Mouse (Mus musculus): ENCODE results near the gene Klrg1. TPM values are rescaled to one million over a fixed set of nuclear protein-coding genes. Genes with fewer than 3 reads are reported as not detected.

The Klrg1 gene
- polyA plus RNA-seq, 1 experiment from 2014 or later, result 0.14 TPM

DNA sequence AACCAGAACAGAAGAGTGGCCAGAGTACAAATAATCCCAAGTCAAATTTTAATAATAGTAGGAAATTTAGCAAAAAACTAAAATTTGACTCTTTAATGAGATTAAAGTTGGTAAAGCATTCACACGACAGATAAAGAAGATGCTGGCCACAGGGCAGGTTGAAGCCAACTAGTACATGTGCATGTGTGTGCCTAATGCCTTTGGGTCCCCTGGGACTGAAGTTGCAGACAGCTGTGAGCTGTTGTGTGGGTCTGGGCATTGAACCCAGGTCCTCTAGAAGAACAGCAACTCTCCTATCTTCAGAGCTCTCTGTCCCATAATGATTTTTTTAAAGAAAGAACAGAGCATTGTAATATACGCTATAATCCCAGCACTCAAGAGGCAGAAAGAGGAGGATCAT, 8.6 kb upstream of the Klrg1 start:
- Histone ChIP-seq H3K4me3 (no peak overlapping the region), H3K9ac (no peak overlapping the region), H3K36me3 (no peaks in the 10 kb centered on the region), H3K27me3 (no peaks in the 10 kb centered on the region), H3K27ac (no peak overlapping the region), H3K4me1 (no peaks in the 10 kb centered on the region; the same call in 1 of the 2 replicates), H3K4me2 (replicated peaks) (no peak overlapping the region), H3K9me3 (replicated peaks) (no peaks in the 10 kb centered on the region)
- 88% methylated on average over 2 of the region's 2 CpGs for WGBS
- ATAC-seq (ENCODE audit: low FRiP score), result no peak

GRCm38 (mm10) chr6:122290253-122290652, 7.6 kb upstream of the Klrg1 start:
- Histone ChIP-seq H3K9me3 (replicated peaks) (no peaks in the 10 kb centered on the region), H3K4me2 (replicated peaks) (no peak overlapping the region), H3K36me3 (no peaks in the 10 kb centered on the region), H3K27ac (no peak overlapping the region), H3K9ac (no peak overlapping the region), H3K27me3 (no peaks in the 10 kb centered on the region), H3K4me3 (no peak overlapping the region), H3K4me1 (no peaks in the 10 kb centered on the region)
- no peak for ATAC-seq (ENCODE audit: low FRiP score)
- WGBS, result 56% methylated on average over 3 of the region's 3 CpGs

DNA sequence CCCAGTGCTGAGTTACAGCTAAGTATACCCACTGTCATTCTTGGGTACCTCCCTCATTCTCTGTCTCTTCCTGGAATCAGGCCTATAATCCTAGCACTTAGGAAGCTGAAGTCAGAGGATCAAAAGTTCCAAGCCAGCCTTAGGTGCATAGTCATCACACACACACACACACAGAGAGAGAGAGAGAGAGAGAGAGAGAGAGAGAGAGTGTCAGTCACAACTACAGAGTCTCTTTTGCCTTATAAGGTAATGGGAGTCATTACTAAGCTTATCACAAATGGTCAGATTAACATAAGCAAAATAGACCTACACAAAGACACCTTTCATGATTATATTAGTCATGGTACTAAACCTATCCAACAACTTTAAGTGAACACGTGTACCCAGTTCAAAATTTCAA, 6.6 kb upstream of the Klrg1 start:
- H3K4me3 ChIP-seq, result no peak overlapping the region
- H3K4me1 ChIP-seq, result no peaks in the 10 kb centered on the region
- no peaks in the 10 kb centered on the region for H3K9me3 ChIP-seq (replicated peaks)
- ATAC-seq (ENCODE audit: low FRiP score), result no peak
- no peaks in the 10 kb centered on the region for H3K27me3 ChIP-seq
- no peaks in the 10 kb centered on the region for H3K36me3 ChIP-seq
- H3K9ac ChIP-seq, result no peak overlapping the region
- 76% methylated on average over 1 of the region's 1 CpGs for WGBS
- H3K27ac ChIP-seq, result no peak overlapping the region
- H3K4me2 ChIP-seq (replicated peaks), result no peak overlapping the region

DNA sequence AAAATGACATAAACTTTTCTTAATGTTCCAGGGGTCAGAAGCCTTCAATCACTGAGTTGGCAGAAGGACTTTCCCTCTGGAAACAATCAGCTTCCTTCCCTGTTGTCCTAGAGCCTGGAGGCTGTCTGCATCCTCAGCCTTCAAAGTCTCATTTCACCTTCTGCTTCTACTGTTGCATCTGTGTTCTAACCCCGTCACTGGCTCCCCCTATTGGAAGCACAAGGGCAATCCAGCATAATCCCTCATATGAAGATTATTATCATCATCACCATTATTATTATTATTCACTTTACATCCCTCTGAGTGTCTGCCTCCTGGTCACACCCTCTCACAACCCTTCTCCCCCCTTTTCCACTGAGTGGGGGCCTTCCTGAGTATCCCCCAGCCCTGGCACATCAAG, 5.6 kb upstream of the Klrg1 start:
- no peak overlapping the region for H3K4me3 ChIP-seq
- no peaks in the 10 kb centered on the region for H3K4me1 ChIP-seq
- no peaks in the 10 kb centered on the region for H3K27me3 ChIP-seq
- no peak for ATAC-seq (ENCODE audit: low FRiP score)
- H3K9me3 ChIP-seq (replicated peaks), result no peaks in the 10 kb centered on the region
- no peak overlapping the region for H3K9ac ChIP-seq
- H3K36me3 ChIP-seq, result no peaks in the 10 kb centered on the region
- H3K27ac ChIP-seq, result no peak overlapping the region
- 50% methylated on average over 1 of the region's 1 CpGs for WGBS
- no peak overlapping the region for H3K4me2 ChIP-seq (replicated peaks)

DNA sequence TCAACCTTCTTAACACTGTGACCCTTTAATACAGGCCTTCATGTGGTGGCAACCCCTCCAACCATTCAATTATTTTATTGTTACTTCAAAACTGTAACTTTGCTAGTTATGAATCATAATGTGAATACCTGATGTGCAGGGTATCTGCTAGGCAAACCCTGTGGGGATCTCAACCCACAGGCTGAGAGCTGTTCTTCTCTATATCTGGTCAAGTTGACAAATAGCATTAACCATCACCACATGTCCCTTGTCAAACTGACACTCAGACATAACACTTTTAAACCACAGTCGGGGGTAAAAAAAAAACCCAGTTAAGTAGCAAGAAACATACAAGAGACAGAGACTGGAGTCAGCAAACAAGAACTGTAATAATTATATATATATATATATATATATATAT, 2.1 kb upstream of the Klrg1 start:
- Histone ChIP-seq H3K4me2 (replicated peaks) (no peak overlapping the region), H3K27ac (no peak overlapping the region), H3K4me1 (no peaks in the 10 kb centered on the region), H3K9ac (no peak overlapping the region), H3K4me3 (no peak overlapping the region), H3K36me3 (no peaks in the 10 kb centered on the region), H3K9me3 (replicated peaks) (no peaks in the 10 kb centered on the region), H3K27me3 (no peaks in the 10 kb centered on the region)
- no peak for ATAC-seq (ENCODE audit: low FRiP score)
- WGBS, result 73% methylated on average over 1 of the region's 1 CpGs

- Histone ChIP-seq H3K27me3 (no peaks in the 10 kb centered on the region), H3K4me1 (no peaks in the 10 kb centered on the region), H3K36me3 (no peaks in the 10 kb centered on the region), H3K4me2 (replicated peaks) (no peak overlapping the region), H3K9ac (no peak overlapping the region), H3K27ac (no peak overlapping the region), H3K4me3 (no peak overlapping the region), H3K9me3 (replicated peaks) (no peaks in the 10 kb centered on the region)
- no peak for ATAC-seq (ENCODE audit: low FRiP score)
- WGBS, result 85% methylated on average over 4 of the region's 4 CpGs
These were observed 1.6 kb upstream of the Klrg1 start for GRCm38 (mm10) chr6:122284304-122284703.

GRCm38 (mm10) chr6:122283429-122283828, 747 bp upstream of the Klrg1 start:
- 78% methylated on average over 2 of the region's 2 CpGs for WGBS
- H3K9ac ChIP-seq, result no peak overlapping the region

GRCm38 (mm10) chr6:122276565-122276964, 6.1 kb downstream of the Klrg1 start:
- Histone ChIP-seq H3K4me1 (no peaks in the 10 kb centered on the region), H3K27me3 (no peaks in the 10 kb centered on the region), H3K4me2 (replicated peaks) (no peak overlapping the region), H3K4me3 (no peak overlapping the region), H3K36me3 (no peaks in the 10 kb centered on the region), H3K9me3 (replicated peaks) (no peaks in the 10 kb centered on the region), H3K27ac (no peak overlapping the region), H3K9ac (no peak overlapping the region)
- WGBS, result 91% methylated on average over 7 of the region's 7 CpGs
- ATAC-seq (ENCODE audit: low FRiP score), result no peak

More at GRCm38 (mm10) chr6:122283429-122283828, 747 bp upstream of the Klrg1 start:
- ATAC-seq (ENCODE audit: low FRiP score), result no peak
- H3K4me1 ChIP-seq, result no peaks in the 10 kb centered on the region
- H3K4me3 ChIP-seq, result no peak overlapping the region
- no peaks in the 10 kb centered on the region for H3K27me3 ChIP-seq
- H3K36me3 ChIP-seq, result no peaks in the 10 kb centered on the region
- H3K4me2 ChIP-seq (replicated peaks), result no peak overlapping the region
- no peaks in the 10 kb centered on the region for H3K9me3 ChIP-seq (replicated peaks)
- H3K27ac ChIP-seq, result no peak overlapping the region

DNA sequence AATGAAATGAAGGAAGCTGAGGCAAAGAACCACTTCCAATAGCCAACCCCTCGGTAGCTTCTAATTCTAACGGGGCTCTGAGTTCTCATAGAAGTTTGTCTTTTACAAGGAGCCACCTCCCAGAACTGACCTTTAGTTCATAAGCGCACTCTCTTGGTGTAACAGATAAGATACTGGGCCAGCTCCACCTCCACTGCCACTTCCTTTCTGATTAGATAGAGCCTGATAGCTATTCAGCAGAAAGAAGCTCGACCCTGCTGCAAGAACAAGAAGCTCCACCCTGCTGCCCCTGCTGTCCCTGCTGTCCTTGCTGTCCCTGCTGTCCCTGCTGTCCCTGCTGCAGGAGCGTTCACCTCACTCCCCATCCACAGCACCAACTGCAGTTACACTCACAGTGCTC, 8.1 kb downstream of the Klrg1 start:
- no peak overlapping the region for H3K9ac ChIP-seq
- no peak for ATAC-seq (ENCODE audit: low FRiP score)
- H3K27me3 ChIP-seq, result no peaks in the 10 kb centered on the region
- WGBS, result 68% methylated on average over 5 of the region's 5 CpGs
- H3K9me3 ChIP-seq (replicated peaks), result no peaks in the 10 kb centered on the region
- H3K4me3 ChIP-seq, result no peak overlapping the region
- H3K4me1 ChIP-seq, result no peaks in the 10 kb centered on the region
- H3K4me2 ChIP-seq (replicated peaks), result no peak overlapping the region
- no peak overlapping the region for H3K27ac ChIP-seq
- no peaks in the 10 kb centered on the region for H3K36me3 ChIP-seq

DNA sequence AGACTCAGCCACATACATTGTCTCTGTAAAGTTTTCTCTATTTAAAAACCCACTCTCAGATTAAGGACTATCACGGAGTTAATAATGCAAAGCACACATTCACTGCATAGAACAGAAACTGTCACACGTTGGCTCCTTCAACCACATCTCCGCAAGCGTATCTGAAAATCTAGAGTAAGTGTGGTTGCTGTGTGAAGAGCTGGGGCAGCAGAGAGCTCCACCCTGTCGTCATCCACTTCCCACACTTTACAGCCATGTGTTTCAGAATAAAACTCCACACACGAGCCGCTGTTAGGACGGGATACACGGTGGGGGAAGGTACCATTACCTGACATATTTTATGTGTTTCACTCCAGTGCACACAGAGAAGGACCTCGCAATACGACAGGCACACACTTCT, 12.5 kb downstream of the Klrg1 start:
- H3K4me2 ChIP-seq (replicated peaks), result no peak overlapping the region
- no peak overlapping the region for H3K4me3 ChIP-seq
- H3K27ac ChIP-seq, result no peak overlapping the region
- H3K9me3 ChIP-seq (replicated peaks), result no peaks in the 10 kb centered on the region
- no peaks in the 10 kb centered on the region for H3K4me1 ChIP-seq
- no peak for ATAC-seq (ENCODE audit: low FRiP score)
- no peaks in the 10 kb centered on the region for H3K27me3 ChIP-seq
- H3K9ac ChIP-seq, result no peak overlapping the region
- no peaks in the 10 kb centered on the region for H3K36me3 ChIP-seq
- 88% methylated on average over 11 of the region's 11 CpGs for WGBS

DNA sequence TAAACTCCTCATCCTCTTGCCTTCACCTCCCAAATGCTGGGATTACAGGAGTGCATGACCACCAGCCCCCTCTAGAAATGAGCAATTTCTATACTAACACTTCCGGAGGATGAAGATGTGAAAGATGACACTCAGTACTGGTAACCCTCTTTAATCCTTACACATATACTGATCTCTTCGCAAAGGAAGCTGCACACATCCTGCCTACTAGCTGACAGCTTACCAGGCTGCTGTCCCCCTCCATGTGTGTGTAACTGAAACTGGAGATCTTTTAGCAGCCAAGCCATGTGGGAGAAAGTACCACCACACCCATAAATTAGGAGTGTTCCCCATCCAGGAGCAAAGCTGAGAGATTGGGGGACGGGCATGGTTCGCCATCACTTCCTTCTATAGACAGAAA, 13.5 kb downstream of the Klrg1 start:
- ATAC-seq (ENCODE audit: low FRiP score), result no peak
- Histone ChIP-seq H3K4me3 (no peak overlapping the region), H3K27ac (no peak overlapping the region), H3K4me2 (replicated peaks) (no peak overlapping the region), H3K27me3 (no peaks in the 10 kb centered on the region), H3K4me1 (no peaks in the 10 kb centered on the region), H3K9me3 (replicated peaks) (no peaks in the 10 kb centered on the region), H3K9ac (no peak overlapping the region), H3K36me3 (no peaks in the 10 kb centered on the region)
- 92% methylated on average over 4 of the region's 4 CpGs for WGBS

DNA sequence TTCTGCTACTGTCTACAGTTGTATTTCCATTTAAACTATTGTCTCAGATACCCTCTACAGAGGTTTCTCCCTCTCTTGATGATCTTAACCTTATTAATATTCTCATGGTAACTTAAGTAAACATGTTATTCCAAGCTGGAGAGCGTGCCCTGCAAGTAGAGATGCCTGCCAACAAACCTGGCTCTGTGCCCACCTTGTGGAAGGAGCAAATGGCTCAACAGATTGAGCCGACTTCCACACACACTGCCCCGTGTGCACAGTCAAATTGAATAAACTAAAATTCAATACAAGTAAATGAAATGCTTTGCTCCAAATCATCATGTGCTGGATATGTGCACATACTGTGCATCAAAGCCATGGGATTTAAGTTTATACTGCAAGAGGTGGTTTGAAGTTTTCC, 14.1 kb downstream of the Klrg1 start:
- Histone ChIP-seq H3K27me3 (no peaks in the 10 kb centered on the region), H3K36me3 (no peaks in the 10 kb centered on the region), H3K4me2 (replicated peaks) (no peak overlapping the region), H3K27ac (no peak overlapping the region), H3K4me3 (no peak overlapping the region), H3K9ac (no peak overlapping the region), H3K9me3 (replicated peaks) (no peaks in the 10 kb centered on the region), H3K4me1 (no peaks in the 10 kb centered on the region)
- WGBS, result 78% methylated on average over 3 of the region's 3 CpGs
- ATAC-seq (ENCODE audit: low FRiP score), result no peak

- H3K9me3 ChIP-seq (replicated peaks), result no peaks in the 10 kb centered on the region
- no peak overlapping the region for H3K27ac ChIP-seq
- no peaks in the 10 kb centered on the region for H3K4me1 ChIP-seq
- H3K9ac ChIP-seq, result no peak overlapping the region
- no peak overlapping the region for H3K4me2 ChIP-seq (replicated peaks)
- H3K4me3 ChIP-seq, result no peak overlapping the region
- H3K36me3 ChIP-seq, result no peaks in the 10 kb centered on the region
- 0 out of 2 replicates have a peak, but pooled peaks cover 3% of the 10 kb centered on the region for H3K27me3 ChIP-seq
- no peak for ATAC-seq (ENCODE audit: low FRiP score)
- 96% methylated on average over 8 of the region's 8 CpGs for WGBS
These were observed 20.1 kb downstream of the Klrg1 start for GRCm38 (mm10) chr6:122262543-122262942.

DNA sequence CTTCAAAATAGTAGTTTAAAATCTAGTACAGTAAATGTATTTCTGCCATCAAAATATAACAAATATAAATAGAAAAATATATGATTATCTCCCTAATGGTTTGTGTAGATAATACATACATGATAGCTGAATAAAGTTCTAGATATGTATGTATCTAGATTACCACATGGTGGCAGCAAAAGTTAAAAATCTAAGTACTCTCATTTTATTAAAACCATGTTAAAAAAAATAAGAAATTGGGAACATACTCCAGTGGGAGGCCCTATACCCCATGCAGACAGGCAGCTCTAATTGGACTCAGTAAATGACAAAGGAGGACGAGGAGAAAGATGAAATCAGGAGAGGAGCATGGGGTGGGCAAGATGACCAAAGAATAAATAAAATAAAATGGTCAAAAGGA, 30.5 kb downstream of the Klrg1 start:
- no peak overlapping the region for H3K4me3 ChIP-seq
- no peaks in the 10 kb centered on the region for H3K9me3 ChIP-seq (replicated peaks)
- no peak overlapping the region for H3K9ac ChIP-seq
- ATAC-seq (ENCODE audit: low FRiP score), result no peak
- 39% methylated on average over 1 of the region's 1 CpGs for WGBS
- H3K4me1 ChIP-seq, result no peaks in the 10 kb centered on the region
- no peaks in the 10 kb centered on the region for H3K36me3 ChIP-seq
- no peak overlapping the region for H3K4me2 ChIP-seq (replicated peaks)
- no peaks in the 10 kb centered on the region for H3K27me3 ChIP-seq
- no peak overlapping the region for H3K27ac ChIP-seq

Measured in hindbrain, embryonic 12.5 days (tissue).